Mouse (Mus musculus) C2C12 (cell line): ENCODE data around the gene Aox1.

Experiments
- CEBPB ChIP-seq: IDR thresholded peaks from one replicate; pipeline ENCODE4 v1.6.1; 2011; ENCODE audit warnings: low read depth, mild to moderate bottlenecking, control low read depth, moderate library complexity
- CTCF ChIP-seq: IDR thresholded peaks from one replicate; pipeline ENCODE4 v1.5.1; 2011; ENCODE audit not compliant: control insufficient read depth, insufficient read depth, insufficient read length
- MYOG ChIP-seq: IDR thresholded peaks from one replicate; pipeline ENCODE4 v1.6.1; 2011; ENCODE audit not compliant: control insufficient read depth, insufficient read length; ENCODE audit errors: extremely low read depth
- USF1 ChIP-seq: IDR thresholded peaks from one replicate; pipeline ENCODE4 v1.6.1; 2011; ENCODE audit warnings: low read depth, mild to moderate bottlenecking, control low read depth, moderate library complexity

- TF ChIP-seq USF1 (no peak), MYOG (no peak), CTCF (no peak), CEBPB (no peak)
Observed at GRCm38 (mm10) chr1:58118231-58118630, 88.5 kb downstream of the Aox1 start.
